Mouse (Mus musculus) urinary bladder, postnatal 25 days (tissue): Measurements from ENCODE around the gene Hdac6.

ENCODE experiments used
- DNase-seq: peaks from one replicate; pipeline ENCODE4 v3.0.0; 2022; ENCODE audit warnings: low spot score

The Hdac6 gene

DNA sequence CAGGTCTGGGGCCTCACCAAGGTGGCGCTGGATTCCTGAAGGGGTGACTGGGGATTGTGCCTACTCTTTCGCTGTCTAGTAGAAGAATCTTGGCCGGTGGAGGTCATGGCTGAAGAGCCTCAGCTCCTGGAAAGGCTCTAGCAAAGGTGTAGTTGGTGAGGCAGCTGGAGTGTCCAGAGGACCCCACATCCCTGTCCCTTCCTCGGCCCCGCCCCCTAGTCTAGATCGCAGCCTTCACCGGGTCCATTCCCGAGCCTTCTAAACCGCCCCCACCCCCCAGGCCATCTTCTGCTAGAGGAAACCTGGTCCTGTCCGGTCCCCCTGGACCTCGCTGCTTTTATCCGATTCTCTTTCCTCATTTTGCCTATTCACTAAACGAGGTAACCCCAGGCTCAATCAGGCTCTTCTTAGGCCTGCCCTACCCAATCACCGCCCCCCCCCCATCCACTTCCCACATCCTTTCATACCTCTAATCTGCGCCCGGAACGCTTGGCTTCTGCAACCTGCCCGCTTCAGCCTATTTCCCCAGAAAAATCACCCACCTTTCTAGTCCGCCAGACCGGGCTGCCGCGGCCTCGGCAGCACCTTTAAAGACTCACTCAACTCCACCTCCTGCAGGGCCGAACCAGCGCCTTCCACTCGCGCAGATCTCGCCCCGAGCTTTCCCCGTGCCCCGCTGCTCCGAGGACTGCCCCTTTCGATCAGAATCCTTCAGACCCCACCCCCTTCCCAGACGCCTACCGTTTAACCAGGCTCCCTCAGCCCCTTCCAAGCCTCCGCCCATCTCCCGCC lies at the start of gene Hdac6:
Gene Hdac6, minus strand, starts transcription at position 782 of the 792 bp plus-strand sequence.
- no peak for DNase-seq

DNA sequence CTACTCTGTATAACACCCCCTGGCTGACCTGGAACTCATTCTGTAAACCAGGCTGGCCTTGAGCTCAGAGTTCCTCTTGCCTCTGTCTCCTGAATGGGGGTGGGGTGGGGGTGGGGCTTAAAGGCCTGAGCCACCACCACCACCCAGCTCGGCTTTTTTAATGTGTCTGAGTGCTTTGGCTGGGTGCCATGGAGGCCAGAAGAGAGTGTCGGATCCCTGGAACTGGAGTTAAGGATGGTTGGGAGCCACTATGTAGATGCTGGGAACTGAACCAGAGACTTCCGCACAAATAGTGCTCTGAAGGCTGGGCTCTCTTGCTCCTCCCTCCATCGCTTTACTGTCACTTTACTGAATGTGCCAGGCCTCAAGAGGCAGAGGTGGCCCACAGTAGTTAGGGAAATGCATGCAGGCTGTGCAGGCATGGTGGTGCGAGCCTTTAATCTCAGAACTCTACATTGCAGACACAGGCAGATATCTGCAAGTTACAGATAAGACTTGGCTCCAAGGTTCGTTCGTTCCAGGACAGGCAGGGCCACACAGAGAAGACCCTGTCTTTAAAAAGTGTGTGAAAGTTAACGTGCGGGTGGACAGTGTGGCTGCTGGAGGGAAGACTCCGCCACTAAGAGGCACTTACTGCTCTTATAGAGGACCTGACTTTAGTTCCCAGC lies 45.5 kb upstream of the Hdac6 start:
- DNase-seq, result no peak

DNA sequence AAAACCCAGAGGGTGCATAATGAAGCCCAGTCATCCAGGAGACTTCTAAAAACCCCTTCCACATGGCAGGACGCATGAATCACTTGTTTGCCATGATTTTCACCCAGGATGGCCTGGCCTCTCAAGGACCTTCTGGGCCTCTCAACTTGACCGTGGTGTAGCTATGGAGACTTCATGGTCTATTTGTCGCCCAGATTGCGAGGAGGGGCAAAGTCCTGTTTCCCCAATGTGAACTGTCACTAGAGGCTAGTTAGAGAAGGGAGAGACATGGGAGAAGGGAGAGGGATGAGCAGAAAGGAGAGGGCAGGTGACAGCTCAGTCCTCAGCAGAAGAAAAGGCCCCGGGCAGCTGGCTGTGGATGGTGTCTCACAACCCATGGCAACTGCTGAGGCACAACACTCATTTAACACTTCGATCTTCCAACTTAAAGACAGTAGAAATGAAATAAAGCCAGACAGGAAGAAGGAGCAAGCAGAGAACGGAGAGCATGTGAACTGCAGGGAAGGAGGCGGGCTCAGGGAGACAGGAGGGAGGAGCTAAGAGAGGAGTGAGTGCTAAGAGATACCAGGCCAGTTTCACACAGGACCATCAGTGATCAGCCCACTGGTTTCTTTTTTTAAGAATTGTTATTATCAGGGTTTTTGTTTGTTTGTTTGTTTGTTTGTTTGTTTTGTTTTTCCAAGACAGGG lies 44.8 kb upstream of the Hdac6 start:
- no peak for DNase-seq

DNA sequence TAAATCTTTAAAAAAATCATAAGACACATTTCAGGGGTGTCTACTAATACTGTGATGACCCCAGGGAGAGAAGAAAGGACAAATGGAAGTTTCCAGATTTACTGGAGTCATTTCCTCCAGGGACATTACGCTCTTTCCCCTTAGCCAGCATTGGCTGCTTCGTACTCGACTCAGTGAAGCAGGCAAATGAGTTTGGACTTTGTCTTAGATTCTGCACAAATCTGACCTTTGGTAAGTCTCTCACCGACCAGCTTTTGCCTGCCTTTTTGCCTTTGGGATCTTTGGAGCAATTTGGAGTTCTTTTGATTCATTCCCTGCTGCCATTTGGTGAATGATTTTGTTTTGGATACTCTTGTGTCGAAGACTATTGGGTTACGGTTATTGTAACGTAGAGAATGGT lies 33.7 kb upstream of the Hdac6 start:
- no peak for DNase-seq

DNA sequence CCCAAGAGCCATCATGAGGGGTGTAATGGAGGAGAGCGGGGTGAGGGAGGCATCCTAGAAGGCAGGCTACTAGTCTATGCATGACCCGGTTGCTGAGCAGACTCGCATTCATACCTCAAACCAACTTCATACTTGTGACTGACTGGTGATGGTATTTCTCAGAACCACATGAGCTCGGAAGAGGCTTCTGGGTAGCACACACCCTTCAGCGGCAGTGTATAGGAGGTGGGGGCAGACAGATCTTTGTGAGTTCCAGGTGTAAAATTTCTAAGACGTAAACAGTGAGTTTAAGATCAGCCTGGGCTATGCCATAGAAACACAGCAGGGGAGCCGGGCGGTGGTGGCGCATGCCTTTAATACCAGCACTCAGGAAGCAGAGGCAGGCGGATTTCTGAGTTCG lies 30.2 kb upstream of the Hdac6 start, which contains the start of gene Gata1:
Gene Gata1, minus strand, starts transcription at position 180 of the 400 bp plus-strand sequence.
- DNase-seq, result no peak

DNA sequence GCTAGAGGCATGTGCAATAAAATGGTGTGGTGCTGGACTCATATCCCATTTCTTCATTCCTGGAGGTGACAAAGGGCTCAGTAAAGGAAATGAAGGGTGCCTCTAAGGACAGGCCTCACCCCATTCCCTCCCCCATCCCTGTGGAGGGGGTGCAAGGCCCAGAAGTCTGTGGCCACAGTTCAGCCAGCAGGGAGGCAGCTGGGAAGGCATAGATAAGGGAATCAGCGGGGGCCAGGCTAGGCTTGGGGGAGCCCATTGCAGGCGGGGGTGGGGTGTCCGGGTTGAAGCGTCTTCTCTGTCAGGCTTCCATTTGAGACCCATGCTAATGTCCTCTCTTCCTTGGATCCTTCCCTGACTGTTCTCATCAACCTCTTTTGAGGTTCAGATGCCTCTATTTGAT lies 23.6 kb upstream of the Hdac6 start:
- no peak for DNase-seq

DNA sequence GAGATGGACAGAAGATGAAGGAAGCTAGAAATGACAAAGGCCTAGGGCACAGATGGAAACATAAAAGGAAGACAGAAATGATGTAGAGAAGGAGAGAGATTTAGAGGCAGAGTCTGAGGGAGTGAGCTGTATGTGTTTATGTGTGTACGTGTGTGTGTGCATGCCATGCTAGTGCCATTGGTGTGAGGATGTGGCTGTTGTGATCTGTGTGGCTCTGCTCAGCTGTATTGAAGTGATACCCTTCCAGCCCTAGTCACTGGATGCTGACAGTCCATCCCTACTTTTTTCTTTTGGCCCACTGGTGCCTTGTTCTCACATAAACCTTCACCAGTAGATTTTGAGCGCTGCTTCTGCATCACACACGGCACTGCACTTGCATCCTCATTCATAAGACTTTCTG lies 21.2 kb upstream of the Hdac6 start:
- DNase-seq, result no peak

DNA sequence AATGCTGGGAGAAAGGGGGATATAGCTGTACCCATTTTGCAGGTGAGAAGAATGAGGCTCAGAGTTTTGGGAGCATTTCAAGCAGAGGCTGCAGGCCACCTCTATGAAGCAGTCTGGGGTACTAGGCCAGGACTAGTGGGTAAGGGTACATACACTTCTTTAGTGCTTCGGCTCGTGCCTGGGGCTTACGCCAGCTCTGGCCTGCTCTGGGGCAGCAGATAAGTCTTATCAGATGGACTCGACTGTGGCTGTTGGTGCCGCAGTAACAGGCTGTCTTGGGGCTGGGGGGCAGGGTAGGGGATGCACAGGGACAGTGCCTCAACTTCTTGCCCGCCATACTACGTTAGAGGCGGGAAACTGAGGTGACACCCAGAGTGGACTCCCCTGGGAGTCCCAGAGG lies 20.5 kb upstream of the Hdac6 start:
- DNase-seq, result no peak

DNA sequence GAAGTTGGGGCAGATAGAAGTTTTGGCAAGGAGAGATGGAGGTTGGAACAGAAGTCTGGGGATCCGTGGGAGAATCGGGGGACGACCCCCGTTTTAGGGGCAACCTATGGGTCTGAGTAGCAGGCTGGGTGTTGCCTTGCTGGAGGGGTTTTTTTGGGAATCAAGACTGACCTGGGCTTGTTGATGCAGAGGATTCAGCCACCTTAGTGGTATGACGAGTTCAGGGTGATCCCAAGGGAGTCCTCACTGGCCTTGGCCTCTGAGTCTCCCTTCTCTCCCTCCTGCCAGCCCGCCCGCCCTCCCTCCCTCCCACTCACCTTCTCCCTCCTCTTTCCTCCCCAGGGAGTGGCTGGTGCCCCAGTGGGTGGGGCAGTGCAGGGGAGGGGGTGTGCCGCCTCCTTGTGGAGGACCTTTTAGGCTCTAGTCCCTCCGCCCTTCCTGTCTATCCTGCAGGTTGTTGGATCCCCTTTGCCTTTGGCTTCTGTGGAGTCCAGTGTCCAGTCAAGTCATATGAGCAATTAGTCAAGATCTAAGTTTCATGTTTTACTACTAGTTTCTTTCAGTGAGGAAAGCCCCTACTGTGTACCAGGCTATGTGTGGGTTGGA lies 20.0 kb upstream of the Hdac6 start:
- DNase-seq, result no peak

DNA sequence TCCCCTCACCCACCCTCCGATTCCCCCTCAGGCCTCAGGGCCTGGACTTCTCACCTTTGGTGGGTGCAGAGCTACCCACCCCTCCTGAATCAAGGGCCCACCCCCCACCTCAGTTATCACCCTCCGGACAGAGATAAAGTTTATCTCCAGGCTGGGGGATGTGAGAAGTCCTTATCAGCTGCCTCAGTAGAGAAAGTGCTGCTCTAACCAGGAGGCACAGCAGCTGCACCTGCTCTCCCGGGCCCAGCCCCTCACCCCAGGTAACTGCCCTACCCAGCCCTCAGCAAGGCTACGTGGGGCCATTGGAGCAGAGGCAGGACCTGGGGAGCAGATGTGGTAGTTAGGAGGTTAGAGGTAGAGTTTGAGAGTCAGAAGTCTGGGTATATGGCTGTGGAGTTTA lies 18.5 kb upstream of the Hdac6 start:
- no peak for DNase-seq

DNA sequence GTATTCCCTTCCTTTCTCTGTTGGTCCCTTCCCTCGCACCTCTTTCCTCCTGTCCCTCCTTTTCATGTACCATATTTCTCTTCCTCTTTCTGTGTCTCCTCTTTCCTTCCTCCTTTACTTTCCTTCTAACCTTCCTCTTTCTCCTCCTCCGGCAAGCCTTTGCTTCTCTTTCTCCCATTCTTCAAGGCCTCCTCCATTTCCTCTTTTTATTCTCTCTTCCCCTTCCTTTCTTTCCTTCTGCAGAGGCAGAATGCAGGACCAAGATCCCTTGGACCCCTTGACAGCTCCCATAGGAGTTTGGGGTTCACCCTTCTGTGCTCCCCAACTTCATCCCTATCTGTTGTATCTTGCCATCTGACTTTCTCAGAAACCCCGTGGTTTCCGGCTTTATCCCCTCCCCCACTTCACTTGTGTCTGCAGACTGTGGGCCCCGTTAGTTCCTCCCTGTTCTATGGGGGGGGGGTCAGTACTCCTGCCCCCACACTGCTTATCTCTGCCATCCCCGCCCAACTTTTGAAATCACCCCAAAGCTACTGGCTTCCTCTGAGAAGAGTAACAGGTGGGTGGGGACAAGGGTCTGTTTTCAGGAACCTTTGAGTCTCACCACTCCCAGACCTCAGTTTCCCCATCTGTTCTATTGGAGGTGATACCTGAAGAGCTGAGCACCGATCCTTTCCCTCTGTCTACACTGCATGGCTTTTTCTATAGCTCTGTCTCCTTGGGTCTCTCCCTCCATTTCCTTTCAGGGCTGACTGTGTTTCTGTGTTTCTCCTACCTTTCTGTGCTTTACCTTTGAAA lies 16.3 kb upstream of the Hdac6 start:
- no peak for DNase-seq

DNA sequence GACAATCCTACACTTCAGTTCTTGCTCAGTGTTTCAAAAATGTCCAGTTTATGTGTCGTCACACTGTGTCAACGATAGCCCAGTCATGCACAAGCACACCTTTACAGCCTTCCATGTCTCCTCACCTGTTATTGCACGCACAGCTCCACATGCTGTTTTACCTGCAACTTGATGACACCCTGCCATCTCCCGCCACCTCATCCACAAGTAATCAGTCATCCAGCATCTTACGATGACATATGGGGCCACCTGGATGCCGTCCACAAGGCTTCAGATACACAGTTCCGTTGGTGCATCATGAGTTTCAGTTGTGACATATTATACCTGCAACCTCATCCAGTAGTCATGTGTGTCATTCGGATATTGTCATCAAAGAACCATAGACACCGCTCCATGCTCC lies 11.2 kb upstream of the Hdac6 start:
- DNase-seq, result no peak

DNA sequence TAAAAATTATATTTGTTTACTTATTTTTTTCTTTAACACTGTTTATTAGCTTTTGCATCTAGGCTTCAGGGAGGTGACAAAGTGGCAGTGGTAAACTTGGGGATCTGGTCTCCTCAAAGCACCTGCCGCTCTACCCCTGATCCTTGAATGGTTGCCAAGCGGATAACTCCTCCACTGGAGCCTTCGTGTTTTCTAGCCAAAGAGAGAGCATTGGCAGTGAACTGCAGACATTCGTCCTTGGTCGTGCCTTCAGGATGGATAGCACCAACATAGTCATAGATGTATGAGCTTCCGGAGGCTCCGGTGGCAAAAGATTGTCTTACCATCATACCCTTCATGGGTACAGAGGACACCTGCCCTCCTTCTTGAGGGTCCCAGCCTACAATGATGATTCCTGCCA lies 2.4 kb upstream of the Hdac6 start:
- DNase-seq, result no peak

DNA sequence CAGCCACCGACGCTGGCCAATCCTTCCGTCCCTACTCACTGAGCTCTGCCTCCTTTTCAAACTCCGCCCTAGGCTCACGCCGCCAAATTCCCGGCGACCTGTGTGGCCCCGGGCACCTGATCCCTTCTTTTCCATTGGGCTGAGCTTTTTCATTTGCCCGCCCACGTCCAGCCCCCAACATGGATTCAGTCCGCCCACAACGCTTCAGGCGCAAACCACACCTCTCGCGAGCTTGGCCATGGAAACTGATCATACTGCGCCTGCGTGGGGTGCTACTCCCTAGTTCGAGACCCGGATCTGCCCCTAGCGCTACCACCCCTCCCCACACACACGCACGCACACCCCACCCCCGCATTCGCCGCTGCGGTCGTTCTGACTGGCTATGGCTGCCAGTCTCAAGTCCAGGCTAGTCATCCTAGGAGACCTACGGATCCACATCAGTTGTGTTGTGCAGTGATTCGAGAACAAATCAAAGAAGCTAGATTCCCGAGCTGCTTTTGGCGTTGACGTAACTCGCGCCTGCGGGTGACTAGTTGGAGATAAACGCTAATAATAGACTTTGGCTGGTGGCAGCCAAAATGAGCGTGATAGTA lies 307 bp upstream of the Hdac6 start:
- peak; percentile 72 for DNase-seq

DNA sequence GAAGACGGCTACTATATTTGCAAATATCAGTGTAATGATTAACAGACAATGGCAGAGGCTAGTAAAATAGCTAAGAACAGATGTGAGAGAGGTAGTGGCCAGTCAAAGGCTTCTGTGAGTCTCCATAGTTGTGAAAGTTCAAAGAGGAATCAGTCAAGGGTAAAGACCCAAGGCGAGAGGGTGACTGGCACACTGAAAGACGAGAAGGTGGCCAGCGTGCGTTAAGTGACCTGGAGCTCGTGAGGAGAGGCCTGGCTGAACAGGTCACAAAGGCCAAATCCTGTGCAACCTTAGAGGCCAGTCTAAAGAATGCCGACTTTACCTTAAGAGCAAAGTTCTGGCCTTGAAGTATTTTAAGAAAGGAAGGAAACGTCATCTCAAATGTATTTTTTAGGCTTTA lies 2.1 kb downstream of the Hdac6 start:
- no peak for DNase-seq

DNA sequence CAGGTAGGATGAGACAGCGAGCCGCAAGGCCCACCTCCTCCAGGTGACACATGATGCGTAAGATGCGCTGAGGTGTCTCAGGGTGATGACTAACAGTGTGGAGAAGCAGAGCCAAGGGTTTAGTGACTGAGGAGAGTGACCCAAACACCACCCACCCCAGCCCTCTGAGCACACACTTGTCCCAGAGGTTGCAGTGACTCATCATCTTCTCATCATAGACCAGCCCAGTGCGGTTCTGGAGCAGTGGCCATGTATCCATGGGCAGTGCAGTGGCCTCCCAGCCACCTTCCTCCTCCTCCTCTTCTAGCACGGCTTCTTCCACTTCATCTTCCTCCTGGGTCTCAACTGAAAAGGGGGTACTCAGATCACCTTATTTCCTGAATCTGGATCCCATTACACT lies 10.0 kb downstream of the Hdac6 start:
- no peak for DNase-seq

DNA sequence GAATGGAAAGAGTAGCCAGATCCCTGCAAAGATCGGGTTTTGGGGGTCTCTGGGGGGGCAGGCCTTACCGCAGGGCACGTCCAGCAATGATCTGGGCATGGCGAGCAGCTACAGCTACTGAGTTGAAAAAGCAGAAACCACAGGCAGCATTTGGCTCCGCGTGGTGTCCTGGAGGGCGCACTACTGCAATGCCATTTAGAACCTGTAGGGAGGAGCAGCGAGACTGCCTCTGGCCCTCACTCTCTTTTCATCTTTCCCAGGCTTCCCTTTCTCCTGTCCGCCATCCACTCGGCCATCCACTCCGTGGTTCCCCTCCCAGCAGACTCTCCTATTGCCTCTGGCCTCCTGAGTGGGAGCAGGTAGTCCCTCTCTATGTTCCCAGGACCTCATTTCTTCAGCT lies 10.8 kb downstream of the Hdac6 start:
- DNase-seq, result no peak

DNA sequence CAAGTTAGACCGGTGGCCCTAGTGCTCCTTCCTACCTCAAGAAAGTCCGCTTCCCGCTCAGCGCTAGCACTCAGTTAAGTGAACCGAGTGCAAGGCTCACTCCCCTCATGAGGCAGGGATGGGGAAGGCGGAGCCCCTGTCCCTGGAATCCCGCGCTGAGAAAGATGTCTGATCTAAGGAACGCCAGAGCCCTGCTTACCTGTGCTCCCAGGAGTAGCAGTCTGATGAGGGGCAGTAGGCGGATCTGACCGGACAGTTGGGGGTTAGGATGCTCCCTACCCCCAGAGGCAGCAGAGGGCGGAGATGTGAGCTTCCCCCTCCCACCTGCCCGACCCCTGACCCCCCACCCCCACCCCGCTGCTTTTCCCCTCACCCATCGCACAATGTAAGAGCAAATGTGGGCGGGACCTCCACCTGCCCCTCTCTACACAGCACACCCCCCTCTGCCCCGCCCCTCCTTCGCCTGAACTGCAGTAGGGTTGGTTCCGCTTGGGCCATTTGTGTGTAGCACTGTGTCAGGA lies 19.4 kb downstream of the Hdac6 start, which contains the start of gene Eras:
Gene Eras, minus strand, starts transcription at position 338 of the 521 bp plus-strand sequence.
- no peak for DNase-seq

DNA sequence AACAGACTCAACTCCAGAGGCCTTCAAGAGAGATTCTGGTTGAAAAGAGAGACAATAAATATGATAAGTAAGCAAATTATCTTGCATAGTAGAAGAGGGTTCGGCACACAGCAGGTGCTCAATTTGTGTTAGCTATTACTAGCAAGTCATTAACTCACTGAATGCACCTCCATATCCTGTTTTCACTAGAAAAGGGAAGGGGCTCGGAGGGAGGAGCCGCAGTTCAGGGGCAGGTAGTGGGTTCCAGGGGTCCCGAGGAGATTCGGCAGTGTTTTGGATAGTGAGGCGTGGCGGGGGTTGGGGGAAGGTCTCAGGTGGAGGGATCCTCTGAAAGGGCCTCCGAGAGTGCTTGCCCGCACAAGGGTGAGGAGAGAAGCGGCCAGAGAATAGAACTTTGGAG lies 20.6 kb downstream of the Hdac6 start:
- DNase-seq, result no peak

DNA sequence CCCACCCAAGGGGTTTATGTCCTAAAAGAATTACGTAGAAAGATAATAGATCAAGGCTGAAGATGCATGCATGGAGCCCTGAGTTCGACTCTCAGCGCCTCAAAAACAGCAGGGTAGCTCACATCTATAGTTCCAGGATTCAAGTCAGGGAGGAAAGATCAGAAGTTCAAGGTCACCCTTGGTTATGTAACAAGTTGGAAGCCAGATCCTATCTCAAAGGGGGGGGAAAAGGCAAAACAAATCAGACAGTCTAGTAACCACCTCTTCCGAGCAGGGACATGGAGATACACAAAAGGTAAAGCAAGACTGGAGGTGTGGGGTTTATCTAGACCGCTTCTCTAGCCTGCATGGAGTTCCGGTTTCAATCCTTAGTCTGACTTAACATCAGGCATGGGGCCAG lies 21.4 kb downstream of the Hdac6 start:
- DNase-seq, result no peak

DNA sequence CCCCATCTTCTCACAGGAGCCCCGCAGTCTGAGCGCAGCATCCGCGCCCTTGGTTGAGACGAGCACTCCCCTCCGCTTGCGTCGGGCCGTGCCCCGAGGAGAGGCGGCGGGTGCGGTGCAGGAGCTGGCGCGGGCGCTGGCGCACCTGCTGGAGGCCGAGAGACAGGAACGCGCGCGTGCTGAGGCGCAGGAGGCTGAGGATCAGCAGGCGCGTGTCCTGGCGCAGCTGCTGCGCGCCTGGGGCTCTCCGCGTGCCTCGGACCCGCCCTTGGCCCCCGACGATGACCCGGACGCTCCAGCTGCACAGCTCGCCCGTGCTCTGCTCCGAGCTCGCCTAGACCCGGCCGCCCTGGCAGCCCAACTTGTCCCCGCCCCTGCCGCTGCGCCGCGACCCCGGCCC lies 25.7 kb downstream of the Hdac6 start:
- no peak for DNase-seq
